Mouse (Mus musculus): ENCODE measurements around the gene Rep15. TPM values are rescaled to one million over a fixed set of nuclear protein-coding genes. Genes with fewer than 3 reads are reported as not detected.

Gene Rep15
- polyA plus RNA-seq, 2 experiments from 2014 or later: 0.29 to 0.95 TPM

Other genes with a start within 250 kb of the Rep15 start
- gene Arntl2, start 236.5 kb upstream of the Rep15 start, polyA plus RNA-seq (2017; shearing (Covaris generic)): 10 to 100 TPM; 10.0 to 20.1 TPM
- gene Smco2, start 182.5 kb upstream of the Rep15 start, polyA plus RNA-seq (2017; shearing (Covaris generic)): not detected
- 1 to 10 TPM; 5.2 to 7.8 TPM for gene Ppfibp1, start 144.1 kb upstream of the Rep15 start, polyA plus RNA-seq (2017; shearing (Covaris generic))
- not detected for gene 1700034J05Rik, start 78.2 kb upstream of the Rep15 start, polyA plus RNA-seq (2017; shearing (Covaris generic))
- gene Mrps35, start 10.2 kb downstream of the Rep15 start, polyA plus RNA-seq (2017; shearing (Covaris generic)): 10 to 100 TPM; 92.3 to 93.8 TPM
- 1 to 10 TPM in 1 of 2 experiments, not detected in 1; 1.1 TPM for gene Mansc4, start 54.4 kb downstream of the Rep15 start, polyA plus RNA-seq (2017; shearing (Covaris generic))
- 10 to 100 TPM; 18.0 to 21.9 TPM for gene Klhl42, start 58.8 kb downstream of the Rep15 start, polyA plus RNA-seq (2017; shearing (Covaris generic))
- not detected for gene Pthlh, start 231.6 kb downstream of the Rep15 start, polyA plus RNA-seq (2017; shearing (Covaris generic))